Mouse (Mus musculus) monocyte, adult 2 months (primary cell): ENCODE data around the gene Apbb2.

Experiments
- DNase-seq, 2 experiments: peaks; one replicate each; pipeline ENCODE4 v3.0.0; 2022; ENCODE audit warnings: low spot score in 2 of 2, low read depth in 1 of 2

The Apbb2 gene

GRCm38 (mm10) chr5:66618597-66618996 lies at the start of gene Apbb2:
Apbb2 (minus strand) TSS chr5:66618784.
- peak; percentile 8 to 17 for DNase-seq

- DNase-seq: no peak
Observed at GRCm38 (mm10) chr5:66654220-66654619, 35.6 kb upstream of the Apbb2 start.

GRCm38 (mm10) chr5:66647504-66647903 lies 28.9 kb upstream of the Apbb2 start:
- no peak for DNase-seq

- DNase-seq: no peak
Observed at GRCm38 (mm10) chr5:66643260-66643659, 24.7 kb upstream of the Apbb2 start.

GRCm38 (mm10) chr5:66642156-66642555 lies 23.6 kb upstream of the Apbb2 start:
- DNase-seq: no peak

- no peak for DNase-seq
Observed at GRCm38 (mm10) chr5:66635459-66636079, 17.0 kb upstream of the Apbb2 start.

- no peak for DNase-seq
Observed at GRCm38 (mm10) chr5:66627805-66628204, 9.2 kb upstream of the Apbb2 start.

GRCm38 (mm10) chr5:66620191-66620625 lies 1.6 kb upstream of the Apbb2 start:
- no peak for DNase-seq

- DNase-seq: no peak
Observed at GRCm38 (mm10) chr5:66619675-66620074, 1.1 kb upstream of the Apbb2 start.

GRCm38 (mm10) chr5:66619195-66619594 lies 611 bp upstream of the Apbb2 start:
- DNase-seq: no peak

GRCm38 (mm10) chr5:66617921-66618460 lies 593 bp downstream of the Apbb2 start:
- DNase-seq: no peak

- no peak for DNase-seq
Observed at GRCm38 (mm10) chr5:66614940-66615339, 3.6 kb downstream of the Apbb2 start.

- no peak for DNase-seq
Observed at GRCm38 (mm10) chr5:66613725-66614124, 4.9 kb downstream of the Apbb2 start.

- DNase-seq: no peak
Observed at GRCm38 (mm10) chr5:66612964-66613363, 5.6 kb downstream of the Apbb2 start.

- DNase-seq: no peak
Observed at GRCm38 (mm10) chr5:66611851-66612250, 6.7 kb downstream of the Apbb2 start.

- DNase-seq: no peak
Observed at GRCm38 (mm10) chr5:66611361-66611760, 7.2 kb downstream of the Apbb2 start.

GRCm38 (mm10) chr5:66610270-66610669 lies 8.3 kb downstream of the Apbb2 start:
- no peak for DNase-seq

GRCm38 (mm10) chr5:66609306-66609705 lies 9.3 kb downstream of the Apbb2 start:
- DNase-seq: no peak

- DNase-seq: no peak
Observed at GRCm38 (mm10) chr5:66607801-66608200, 10.8 kb downstream of the Apbb2 start.

- DNase-seq: no peak
Observed at GRCm38 (mm10) chr5:66607201-66607600, 11.4 kb downstream of the Apbb2 start.

GRCm38 (mm10) chr5:66605636-66606035 lies 12.9 kb downstream of the Apbb2 start:
- DNase-seq: no peak

GRCm38 (mm10) chr5:66604423-66604822 lies 14.2 kb downstream of the Apbb2 start:
- no peak for DNase-seq

GRCm38 (mm10) chr5:66603746-66604145 lies 14.8 kb downstream of the Apbb2 start:
- DNase-seq: no peak
